Mouse (Mus musculus) kidney, adult 11 months (tissue): ENCODE results near the gene Nr1i3.
A peak's percentile ranks its signal among the peaks of the same experiment; 100 is the strongest.

Experiments
- DNase-seq: peaks from one replicate; pipeline ENCODE4 v3.0.0; 2022

Gene Nr1i3

DNA sequence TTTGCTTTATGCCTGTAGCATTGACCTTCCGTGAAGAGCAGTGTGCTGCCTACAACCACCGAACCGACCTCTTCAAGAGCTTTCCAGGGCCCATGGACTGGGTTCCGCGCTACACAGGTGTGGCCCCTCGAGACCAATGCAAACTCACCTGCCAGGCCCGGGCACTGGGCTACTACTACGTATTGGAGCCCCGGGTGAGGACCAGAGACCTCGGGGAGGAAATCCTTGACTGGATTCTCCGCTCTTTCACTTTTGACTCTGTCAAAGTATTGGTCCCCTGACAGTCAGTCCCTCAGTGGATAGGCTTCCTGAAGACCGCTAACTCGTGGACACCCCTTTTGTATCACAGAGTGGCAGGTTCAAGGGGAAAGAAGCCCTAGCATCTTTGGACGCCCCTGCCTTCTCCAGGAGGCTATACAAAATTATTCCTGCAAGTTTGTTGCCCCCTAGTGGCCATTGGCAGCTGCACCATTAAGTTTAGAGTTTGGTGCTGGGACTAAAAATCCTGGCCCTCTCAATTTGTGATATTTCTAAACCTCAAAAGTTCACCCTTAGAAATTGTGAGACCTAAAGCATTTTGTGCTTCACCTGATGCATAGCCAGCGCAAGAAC is 43.3 kb downstream of the Nr1i3 start:
- peak; percentile 57 for DNase-seq

DNA sequence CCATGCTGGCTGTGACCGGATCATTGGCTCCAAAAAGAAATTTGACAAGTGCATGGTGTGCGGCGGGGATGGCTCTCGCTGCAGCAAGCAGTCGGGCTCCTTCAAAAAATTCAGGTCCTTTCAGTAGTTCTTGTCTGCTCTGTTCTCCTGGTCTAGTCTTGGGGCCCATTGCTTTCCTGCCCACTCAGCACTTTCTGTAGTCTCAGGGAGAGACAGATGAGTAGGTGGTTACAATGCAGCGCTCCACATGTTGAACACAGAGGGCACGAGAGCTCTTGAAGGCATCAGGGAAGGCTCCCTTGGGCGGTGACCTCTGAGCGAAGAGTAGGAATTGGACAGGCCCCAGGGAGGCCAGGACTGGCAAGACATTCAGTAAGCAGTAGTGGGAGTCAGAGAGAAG is 44.0 kb downstream of the Nr1i3 start:
- no peak for DNase-seq

DNA sequence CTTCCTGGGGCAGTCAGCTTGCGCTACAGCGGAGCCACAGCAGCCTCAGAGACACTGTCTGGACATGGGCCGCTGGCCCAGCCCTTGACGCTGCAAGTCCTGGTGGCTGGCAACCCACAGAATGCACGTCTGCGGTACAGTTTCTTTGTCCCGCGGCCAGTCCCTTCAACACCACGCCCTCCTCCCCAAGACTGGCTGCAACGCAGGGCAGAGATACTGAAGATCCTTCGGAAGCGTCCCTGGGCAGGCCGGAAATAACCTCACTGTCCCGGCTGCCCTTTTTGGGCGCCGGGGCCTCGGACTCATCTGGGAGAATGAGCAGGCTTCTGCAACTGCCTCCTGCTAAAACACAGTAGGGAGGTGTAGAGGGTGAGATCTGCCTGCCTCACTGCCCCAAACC is 45.2 kb downstream of the Nr1i3 start:
- no peak for DNase-seq

DNA sequence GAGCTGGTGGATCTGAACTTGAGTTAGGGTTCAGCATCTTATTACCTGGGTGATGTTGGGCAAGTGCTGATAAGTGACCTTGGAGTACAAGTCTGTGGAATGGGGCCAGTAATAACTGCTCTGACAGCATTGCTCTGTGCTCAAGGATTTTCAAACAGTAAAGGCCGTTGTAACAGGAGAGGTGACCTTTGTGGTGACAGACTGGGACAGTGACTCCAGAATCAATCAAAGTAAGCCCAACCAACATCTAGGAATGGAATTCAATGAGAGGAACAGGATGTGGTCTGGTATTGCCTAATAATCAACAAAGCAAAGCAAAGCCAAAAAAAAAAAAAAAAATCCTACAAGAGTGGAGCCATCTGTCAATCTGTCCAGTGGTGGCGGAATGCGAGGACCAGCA is 46.5 kb downstream of the Nr1i3 start:
- no peak for DNase-seq

DNA sequence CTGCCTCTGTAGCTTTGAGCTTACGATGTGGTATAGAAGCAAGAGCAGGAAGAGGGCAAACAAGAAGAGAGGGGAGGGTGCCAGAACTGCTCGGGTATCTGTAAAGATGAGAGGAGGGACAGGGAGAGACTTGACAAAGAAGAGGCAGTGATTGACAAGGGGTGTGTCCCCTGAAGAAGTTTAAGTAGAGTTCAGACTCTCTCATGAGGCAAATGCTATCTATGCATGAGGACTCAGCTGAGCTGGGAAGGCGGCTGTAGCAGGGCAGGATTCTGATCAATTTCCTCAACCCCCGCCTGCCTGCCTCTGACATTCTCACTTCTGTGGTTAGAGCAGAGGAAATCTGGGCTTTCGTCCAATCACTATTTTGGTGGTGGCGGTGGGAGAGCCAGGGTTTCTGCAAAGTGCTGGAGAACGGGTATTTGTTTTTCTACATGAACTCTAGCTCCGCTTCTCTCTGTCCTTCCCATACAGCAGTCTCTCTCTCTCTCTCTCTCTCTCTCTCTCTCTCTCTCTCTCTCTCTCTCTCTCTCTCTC is 48.9 kb downstream of the Nr1i3 start:
- DNase-seq, result peak; percentile 57

DNA sequence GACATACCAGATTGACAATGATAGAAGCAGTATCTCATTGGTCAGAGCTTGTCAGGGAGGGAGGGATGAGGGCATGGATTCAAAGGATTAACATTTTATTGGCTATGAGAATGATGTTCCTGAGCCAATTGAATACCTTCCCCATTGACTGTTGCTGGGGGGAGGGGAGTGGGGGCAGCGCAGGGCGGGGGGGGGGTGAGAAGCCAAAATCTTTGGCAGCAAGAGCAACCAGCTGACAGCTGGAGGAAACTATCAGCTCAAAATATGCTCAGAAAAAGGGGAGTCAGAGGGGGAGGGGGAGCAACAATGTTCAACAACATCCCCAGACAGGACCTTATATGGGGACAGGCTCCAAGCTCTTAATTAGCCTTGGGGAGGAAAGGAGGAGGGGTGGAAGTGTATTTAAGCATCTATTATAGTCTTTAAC is 49.4 kb downstream of the Nr1i3 start:
- DNase-seq, result no peak

GRCm38 (mm10) chr1:171263666-171264461 is 50.1 kb downstream of the Nr1i3 start:
- no peak for DNase-seq

GRCm38 (mm10) chr1:171265971-171266744 is 52.4 kb downstream of the Nr1i3 start:
- DNase-seq, result no peak

DNA sequence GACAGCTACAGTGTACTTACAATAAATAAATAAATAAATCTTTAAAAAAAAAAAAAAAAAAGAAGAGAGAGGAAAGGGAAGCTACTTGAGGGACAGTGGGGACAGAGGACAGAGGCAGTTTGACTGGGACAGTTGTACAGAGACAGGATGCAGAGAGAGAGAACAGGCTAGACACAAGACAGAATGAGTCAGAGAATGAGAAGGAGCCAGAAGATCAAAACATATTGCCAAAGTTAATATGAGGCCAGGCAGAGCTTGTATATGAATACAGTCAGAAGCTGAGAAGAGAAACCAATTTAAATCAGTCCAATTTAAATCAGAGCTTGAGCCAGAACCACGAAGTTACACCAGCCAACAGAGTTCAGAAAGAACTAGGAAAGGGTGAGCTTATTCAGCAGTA is 54.6 kb downstream of the Nr1i3 start:
- DNase-seq, result no peak

GRCm38 (mm10) chr1:171269848-171270572 is 56.2 kb downstream of the Nr1i3 start, which contains the start of gene B4galt3:
TSS of gene B4galt3 (plus strand) at chr1:171270328.
- DNase-seq, result peak; percentile 94
